Mouse (Mus musculus) spleen, postnatal 4 days (tissue): ENCODE data around the gene Rin2.
"Not testable (repeated sequence)": the region's sequence is repeated elsewhere in the genome, so short reads cannot be mapped to it uniquely, and the experiment has no call there.

Source experiments
- DNase-seq, 2 experiments: peaks; one replicate each; pipeline ENCODE4 v3.0.0; 2022; ENCODE audit warnings: low spot score in 2 of 2

The Rin2 gene

GRCm38 (mm10) chr2:145900318-145900717 is 225.3 kb downstream of the Rin2 start:
- not testable (repeated sequence) for DNase-seq

GRCm38 (mm10) chr2:145901861-145902260 is 226.8 kb downstream of the Rin2 start, which contains the start of gene Naa20:
TSS of gene Naa20 (plus strand) at chr2:145902099.
- DNase-seq: no peak

- peak; percentile 83 to 92 for DNase-seq
Measured at GRCm38 (mm10) chr2:145903061-145903901, 228.3 kb downstream of the Rin2 start.

- no peak for DNase-seq
Measured at GRCm38 (mm10) chr2:145903983-145904616, 229.1 kb downstream of the Rin2 start.

- no peak for DNase-seq
Measured at GRCm38 (mm10) chr2:145905156-145905555, 230.1 kb downstream of the Rin2 start.

- not testable (repeated sequence) for DNase-seq
Measured at GRCm38 (mm10) chr2:145905884-145906283, 230.9 kb downstream of the Rin2 start.

- no peak for DNase-seq
Measured at GRCm38 (mm10) chr2:145920941-145921650, 246.1 kb downstream of the Rin2 start.

GRCm38 (mm10) chr2:145934339-145935231 is 259.6 kb downstream of the Rin2 start, which contains the start of the genes Cfap61 and Crnkl1:
TSS of gene Cfap61 (plus strand) at chr2:145934784.
TSS of gene Crnkl1 (minus strand) at chr2:145935014.
- DNase-seq: peak; percentile 86 to 92

- DNase-seq: no peak
Measured at GRCm38 (mm10) chr2:145936975-145937374, 262.0 kb downstream of the Rin2 start.
